Mouse (Mus musculus): Measurements from ENCODE around the gene Usp32. TPM values are rescaled to one million over a fixed set of nuclear protein-coding genes. Genes with fewer than 3 reads are reported as not detected.
A peak's percentile ranks its signal among the peaks of the same experiment; 100 is the strongest.

Gene Usp32
- polyA plus RNA-seq, 1 experiment, result 6.8 TPM

DNA sequence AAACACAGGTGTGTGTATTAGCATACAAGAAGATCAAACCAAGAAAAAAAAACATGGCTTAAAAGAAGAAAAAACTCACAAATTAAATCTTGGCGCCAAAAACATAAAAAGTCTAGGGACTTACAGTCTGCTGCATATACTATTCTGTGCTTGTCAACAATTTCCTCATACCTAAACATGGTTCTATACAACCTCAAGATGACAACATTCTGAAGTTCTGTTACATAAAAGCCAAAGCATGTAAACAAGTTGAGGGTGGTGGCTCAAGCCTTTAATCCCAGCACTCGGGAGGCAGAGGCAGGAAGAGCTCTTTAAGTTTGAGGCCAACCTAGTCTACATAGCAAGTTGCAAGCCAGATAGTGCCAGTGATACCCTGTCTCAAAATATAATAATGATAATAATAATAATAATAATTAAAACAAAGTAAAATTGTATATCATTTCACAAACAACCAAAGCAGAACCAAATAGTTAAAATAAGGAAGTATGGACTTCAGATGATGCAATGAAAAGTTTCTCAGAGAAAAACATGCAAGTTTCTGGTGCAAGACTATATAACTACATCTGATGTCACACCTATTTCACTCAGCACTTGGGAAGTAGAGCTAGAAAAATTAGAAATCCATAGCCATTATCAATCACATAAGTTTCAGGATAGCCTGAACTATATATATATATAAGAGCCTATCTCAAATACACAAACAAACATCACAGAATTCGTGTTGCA is 16.5 kb downstream of the Usp32 start:
- DNase-seq (ENCODE audit: low read depth), result no peak

DNA sequence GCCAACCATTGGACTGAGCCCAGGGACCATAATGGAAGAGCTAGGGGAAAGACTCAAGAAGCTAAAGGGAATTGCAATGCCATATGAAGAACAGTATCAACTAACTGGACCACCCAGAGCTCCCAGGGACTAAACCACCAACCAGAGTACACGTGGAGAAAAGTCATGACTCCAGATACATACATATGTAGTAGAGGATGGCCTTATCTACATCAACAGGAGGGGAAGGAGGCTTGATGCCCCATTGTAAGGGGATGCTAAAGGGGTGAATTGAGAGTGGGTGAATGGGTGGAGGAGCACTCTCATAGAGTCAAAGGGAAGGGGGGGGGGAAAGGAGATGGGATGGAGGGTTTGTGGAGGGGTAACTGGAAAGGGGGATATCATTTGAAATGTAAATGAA is 17.9 kb downstream of the Usp32 start:
- DNase-seq (ENCODE audit: low read depth), result no peak

DNA sequence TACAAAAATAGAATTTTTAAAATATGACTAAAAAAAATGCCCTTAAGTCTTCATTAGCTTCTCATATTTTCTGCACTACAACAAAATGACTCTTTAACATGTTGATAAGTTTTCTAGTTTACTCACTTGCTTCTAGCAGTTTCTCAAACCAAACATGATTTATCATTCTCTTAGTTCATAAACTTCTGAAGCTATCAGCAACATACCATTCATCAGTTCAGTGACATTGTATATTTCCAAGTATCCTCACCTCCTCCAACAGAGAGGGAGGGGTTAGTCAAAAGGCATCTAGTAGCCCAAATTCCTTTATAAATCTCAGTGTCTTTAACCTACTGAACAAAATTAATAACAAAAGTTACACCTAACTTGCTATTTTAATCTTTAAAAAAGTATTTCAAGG is 22.8 kb downstream of the Usp32 start:
- DNase-seq (ENCODE audit: low read depth), result no peak

DNA sequence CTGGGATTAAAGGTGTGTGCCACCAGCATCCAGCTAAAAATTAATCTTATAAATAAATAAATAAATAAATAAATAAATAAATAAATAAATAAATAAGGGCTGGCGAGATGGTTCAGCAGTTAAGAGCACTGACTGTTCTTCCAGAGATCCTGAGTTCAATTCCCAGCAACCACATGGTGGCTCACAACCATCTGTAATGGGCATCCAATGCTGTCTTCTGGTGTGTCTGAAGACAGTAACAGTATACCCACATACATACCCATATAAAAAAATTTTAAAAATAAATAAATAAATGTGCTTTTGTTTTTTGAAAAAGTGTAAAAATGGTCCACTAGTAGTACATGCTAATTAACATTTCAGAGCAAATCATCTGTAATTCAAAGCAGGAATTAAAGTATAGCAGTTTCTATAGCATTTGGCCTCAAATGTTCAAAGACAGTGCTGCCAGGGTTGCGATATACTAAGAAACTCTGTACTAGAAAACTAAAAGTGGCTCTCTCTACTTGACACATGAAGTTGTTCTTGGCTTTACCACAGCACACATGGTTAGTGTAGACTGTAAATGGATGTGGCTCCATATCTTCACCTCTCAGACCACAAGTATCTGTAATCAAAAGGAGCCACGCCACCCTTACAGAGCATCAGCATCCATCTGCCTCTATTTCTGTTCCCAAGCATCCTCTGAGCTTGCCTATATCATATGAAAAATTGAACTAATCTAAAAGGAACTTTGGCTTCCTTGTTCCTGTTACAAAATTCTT is 23.7 kb downstream of the Usp32 start:
- no peak for DNase-seq (ENCODE audit: low read depth)

DNA sequence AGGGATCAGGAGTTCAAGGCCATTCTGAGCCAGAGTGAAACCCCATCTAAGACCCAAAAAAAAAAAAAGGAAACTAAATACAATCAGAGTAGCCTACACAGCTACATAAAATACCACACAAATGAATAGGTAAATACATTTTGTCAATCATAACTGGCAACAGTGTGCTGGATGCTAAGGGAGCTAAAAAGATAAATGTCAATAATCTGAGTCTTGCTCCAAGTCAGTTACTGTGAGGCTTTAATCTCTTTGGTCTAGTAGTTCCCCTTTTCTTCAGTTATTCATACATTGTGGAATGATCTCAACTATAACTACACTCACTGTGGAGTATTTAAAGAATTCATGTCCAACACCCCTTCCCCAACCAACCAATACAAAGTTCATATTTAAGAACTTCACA is 30.0 kb downstream of the Usp32 start:
- DNase-seq (ENCODE audit: low read depth), result no peak

DNA sequence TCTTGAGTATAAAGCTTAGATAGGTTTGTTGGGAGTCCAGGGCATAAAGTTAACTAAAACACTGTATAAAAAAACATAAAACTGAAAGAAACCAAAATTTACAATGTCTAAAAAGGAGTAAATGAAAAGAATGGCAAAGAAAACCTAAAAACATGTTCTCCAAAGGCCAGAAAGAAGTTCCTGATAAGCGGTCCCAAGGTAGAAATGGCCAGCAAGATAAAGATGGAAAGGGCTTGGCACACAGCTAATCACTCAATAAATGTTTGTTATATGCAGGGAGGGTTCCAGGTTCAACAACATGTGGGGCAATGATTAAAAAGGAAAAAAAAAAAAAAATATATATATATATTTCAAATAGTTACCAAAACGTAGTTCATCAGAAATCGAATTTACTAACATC is 32.7 kb downstream of the Usp32 start:
- DNase-seq (ENCODE audit: low read depth), result no peak

DNA sequence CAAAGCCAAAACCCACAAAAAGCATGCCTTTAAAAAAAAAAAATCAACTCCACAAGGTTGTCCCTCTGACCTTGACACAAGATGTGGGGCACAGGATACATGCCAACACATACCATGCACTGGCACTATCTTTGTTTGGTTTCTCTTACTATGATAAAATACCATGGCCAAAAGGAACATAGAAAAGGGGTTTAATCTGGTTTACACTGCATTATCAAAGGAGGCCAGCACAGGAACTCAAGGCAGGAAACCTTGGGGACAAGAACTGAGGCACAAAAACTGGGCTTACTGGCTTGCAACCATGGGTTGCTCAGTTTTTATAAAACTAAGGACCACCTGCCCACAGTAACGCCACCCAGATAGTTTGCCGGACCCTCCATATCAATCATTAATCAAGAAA is 34.1 kb downstream of the Usp32 start:
- DNase-seq (ENCODE audit: low read depth), result no peak

DNA sequence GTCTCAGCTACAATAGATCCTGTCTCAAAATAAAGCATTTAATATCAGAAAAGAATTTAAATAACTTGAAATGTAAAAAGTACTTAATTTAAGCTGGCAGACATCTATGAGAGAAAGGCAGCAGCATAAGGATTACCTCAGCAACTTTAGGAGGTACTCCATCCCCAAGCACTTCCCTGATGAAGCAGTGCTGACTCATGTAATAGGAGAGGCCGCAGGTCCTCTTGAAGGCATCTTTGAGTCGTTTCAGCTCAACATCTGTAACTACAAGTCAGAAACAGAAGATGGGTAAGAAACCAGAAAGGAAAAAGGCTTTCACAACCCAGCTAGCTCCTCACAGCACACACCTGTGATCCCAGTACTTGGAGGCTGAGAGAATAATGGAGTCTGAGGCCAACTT is 36.2 kb downstream of the Usp32 start:
- DNase-seq (ENCODE audit: low read depth), result no peak

DNA sequence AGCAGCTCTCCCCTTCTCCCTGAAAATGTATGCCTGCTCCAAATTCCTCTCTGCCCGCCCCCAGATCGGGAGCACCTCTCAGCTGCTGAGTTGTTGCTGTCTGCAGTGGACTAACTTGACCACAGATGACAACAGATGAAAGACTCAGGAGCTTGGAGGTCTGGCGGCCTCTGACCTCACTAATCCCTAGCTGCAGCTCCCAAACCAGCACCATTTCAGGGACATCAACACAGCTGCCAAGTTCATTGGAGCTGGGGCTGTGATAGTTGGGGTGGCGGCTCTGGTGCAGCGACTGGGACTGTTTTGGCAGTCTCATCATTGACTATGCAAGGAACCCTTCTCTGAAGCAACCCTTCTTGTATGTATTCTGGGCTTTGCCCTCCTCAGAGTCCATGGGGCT is 44.8 kb downstream of the Usp32 start:
- DNase-seq (ENCODE audit: low read depth), result no peak

DNA sequence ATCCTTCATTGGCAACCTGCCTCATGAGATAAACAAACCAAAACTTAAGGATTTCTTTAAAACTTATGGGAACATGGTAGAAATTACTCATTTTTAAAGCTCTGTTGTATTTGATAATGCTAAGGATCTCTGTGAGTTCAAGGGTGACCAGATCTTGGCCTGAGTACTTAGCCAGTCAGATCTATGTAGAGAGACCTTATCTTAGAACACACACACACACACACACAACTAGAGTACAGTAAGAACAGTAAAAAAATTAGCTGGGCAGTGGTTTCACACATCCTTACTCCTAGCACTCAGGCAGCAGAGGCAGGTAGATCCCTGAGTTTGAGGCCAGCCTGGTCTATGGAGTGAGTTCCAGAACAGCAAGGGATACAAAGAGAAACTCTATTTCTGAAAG is 53.7 kb downstream of the Usp32 start:
- no peak for DNase-seq (ENCODE audit: low read depth)

DNA sequence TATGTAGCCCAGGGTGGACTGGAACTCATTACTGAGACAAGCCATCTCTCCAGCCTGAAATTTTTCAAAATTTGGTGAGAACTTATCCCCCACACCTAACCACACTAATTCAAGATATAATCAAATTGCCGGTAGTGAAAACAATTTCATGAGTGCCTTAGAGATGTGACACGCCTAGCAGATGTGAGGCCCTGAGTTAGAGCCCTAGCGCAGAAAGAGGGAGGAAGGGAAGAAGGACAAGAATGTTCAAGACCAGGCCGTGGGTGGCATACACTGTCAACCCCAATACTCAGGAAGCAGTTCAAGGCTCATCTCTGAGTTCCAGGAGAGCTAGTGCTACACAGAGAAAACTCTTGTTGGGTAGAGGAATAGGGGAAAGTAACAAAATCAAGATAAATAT is 72.1 kb downstream of the Usp32 start:
- DNase-seq (ENCODE audit: low read depth), result no peak

DNA sequence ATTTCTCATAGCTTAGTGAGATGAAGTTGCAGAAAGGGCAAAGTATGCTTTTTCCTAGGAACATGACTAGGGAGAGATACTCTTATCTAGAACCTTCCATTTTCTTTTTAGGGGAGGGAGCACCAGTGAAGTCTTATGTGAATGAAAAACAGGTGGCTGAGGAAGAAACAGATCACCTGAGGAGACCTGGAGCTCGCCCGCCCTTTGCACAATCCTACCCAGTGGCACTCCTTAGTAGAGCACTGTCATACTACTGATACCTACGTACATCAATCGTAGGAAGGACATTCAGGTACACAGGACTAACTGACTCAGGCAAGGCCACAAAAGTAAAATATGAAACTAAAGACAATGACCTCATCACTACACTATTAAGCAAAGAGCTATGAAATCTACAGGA is 81.4 kb downstream of the Usp32 start:
- no peak for DNase-seq (ENCODE audit: low read depth)

DNA sequence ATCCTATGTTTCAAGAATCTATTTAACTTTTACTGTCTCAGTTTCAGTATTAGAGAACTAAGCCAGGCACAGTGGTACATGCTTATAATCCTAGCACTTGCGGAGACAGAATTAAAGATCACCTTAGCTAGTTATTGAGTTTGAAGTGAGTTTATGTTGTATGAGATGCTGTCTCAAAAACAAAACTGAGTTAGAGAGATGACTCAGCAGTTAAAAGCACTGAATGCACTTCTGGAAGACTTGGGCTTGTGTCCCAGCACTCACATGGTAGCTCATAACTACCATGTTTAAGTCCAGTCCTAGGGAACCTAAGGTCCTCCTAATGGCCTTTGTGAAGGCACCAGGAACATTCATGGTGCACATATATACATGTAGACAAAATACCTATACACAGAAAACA is 82.4 kb downstream of the Usp32 start:
- no peak for DNase-seq (ENCODE audit: low read depth)

DNA sequence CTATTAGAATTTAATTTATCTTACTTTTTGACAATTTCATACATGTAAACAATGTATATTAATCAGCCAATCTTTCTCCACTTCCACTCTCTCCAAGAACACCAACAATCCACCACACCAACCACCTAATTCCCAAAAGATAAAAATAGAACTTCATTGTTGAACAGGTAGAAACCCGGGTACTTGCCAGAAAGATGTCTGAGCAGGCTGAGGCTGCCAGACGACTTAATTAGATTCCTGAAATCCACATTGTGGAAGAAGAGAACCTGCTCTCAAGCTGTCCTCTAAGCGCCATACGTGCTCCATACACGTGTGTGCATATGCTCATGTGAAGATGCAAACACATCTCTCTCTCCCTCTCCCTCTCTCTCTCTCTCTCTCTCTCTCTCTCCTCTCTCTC is 83.1 kb downstream of the Usp32 start:
- no peak for DNase-seq (ENCODE audit: low read depth)

DNA sequence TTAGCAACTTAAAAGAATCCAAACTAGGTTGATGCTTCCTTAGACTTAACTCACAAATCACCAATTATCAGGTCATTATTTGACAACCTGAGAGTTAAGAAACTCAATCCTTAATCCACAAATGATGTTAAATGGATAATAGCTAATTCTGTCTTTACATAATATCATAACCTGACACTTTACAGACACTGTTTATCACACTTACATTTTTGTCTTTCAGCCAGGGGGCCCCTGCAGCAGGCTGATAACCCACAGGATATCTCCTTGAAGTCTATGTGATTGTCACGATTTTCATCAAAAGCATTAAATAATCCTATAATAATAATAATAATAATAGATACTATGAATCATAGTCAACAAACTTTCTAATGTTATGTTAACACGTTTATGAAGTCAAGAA is 84.4 kb downstream of the Usp32 start:
- DNase-seq (ENCODE audit: low read depth), result no peak

DNA sequence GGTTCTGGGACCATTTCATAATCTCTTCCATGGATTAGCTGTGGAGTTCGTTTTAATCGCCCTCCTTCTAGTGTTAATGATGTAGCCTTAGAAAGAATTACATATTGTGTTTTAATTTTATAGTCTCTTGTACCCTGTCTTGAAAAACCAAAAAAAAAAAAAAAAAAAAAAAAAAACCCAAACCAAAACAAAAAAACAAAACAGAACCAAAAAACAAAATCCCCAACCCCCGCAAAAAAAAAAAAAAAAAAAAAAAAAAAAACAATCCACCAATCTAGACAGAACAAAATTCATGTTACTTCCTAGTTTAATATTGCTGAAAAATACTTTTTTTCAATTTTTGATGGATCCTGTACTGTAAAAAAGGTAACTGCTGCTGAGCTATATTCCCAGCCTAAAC is 100.7 kb downstream of the Usp32 start:
- DNase-seq (ENCODE audit: low read depth), result no peak

DNA sequence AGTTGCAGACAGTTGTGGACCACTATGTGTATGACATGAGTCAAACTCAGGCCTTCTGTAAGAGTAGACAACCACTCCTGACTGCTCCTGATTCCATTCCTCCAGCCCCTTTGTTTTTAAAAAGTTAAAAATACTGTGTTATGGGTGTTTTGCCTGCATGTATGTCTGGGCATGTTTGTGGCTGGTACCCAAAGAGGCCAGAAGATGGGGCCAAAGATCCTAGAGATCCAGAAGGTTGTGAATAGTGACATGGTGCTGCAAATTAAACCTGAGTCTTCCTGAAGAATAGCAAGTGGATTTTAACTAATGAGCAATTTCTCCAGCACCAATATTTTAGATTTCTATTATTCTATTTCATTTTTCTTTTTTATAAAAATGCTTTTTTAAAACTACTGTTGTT is 126.8 kb downstream of the Usp32 start:
- no peak for DNase-seq (ENCODE audit: low read depth)

DNA sequence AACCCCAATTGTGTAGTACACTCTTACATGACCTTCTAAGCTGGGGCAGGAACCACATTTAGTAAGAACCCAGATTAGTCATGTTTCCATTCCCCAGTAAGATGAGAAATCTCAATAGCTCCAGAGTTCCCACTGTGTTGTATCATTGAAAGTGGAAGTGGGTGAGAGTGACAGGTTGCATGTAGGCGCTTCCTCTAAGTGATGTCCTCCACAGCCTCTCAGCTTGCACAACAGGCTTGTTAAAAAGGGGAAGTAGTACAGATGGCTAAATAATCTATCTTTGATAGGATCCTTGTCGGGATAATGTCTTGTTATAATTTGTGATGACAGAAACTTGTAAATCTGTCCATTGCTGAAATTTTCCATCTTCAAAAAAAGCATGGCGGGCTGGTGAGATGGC is 136.4 kb downstream of the Usp32 start:
- DNase-seq (ENCODE audit: low read depth), result no peak

DNA sequence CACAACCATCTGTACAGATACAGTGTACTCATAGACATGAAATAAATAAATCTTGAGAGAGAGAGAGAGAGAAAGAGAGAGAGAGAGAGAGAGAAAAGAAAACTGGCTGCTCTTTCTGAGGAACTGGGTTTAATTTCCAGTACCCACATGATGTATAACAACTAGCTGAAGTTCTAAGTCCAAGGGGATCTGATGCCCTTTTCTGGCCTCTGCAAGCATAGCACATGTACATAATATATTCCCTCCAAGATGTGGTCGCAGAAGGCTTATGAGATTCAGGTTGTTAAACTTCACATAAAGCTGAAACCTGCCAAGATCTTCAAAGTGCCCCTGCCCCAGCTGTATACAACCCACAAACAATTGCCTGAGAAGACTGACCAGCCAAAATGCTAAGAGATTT is 144.7 kb downstream of the Usp32 start:
- no peak for DNase-seq (ENCODE audit: low read depth)

DNA sequence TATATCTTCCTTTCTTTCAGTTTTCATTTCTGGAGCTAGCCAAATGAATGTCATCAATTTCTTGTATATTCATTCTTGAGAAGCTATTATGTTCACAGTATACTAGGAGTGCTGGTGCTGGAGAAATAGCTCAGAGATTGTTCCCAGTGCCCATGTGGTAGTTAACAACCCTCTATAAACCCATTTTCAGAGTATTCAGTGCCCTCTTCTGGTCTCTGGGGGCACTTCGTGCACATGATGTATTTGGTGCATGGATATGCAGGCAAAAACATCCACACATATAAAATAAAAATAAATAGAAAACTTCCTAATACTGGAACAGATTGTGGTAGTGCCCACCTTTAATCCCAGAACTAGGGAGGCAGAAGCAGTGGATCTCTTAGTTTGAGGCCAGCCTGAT is 147.0 kb downstream of the Usp32 start:
- DNase-seq (ENCODE audit: low read depth), result no peak

DNA sequence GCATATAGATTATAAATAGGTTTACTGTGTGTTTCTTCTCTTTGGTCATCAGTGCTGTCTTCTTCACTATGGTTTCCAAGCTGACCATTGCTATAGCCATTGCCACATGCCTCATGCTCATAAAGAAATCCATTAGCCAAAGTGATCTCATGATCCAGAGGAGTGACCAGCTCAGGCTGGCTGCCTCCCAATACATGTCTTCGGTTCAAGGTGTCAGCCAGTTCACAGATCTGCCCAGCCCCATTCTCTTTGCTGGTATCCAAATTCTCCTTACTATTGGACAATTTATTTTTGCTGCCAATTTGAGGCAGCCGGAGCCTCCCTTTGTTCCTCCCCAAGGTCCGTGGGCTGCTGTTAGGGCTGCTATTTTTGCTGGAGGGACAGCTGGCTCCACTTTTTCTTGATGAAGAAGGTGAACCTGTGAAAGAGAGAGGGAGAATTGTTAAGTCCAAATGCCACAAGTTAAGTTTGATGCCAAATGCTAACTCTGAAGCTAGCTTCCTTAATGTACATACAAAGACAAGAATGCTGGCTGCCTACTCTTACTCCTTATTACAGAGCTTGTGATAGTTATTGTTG is 151.5 kb downstream of the Usp32 start:
- peak; percentile 16 for DNase-seq (ENCODE audit: low read depth)

DNA sequence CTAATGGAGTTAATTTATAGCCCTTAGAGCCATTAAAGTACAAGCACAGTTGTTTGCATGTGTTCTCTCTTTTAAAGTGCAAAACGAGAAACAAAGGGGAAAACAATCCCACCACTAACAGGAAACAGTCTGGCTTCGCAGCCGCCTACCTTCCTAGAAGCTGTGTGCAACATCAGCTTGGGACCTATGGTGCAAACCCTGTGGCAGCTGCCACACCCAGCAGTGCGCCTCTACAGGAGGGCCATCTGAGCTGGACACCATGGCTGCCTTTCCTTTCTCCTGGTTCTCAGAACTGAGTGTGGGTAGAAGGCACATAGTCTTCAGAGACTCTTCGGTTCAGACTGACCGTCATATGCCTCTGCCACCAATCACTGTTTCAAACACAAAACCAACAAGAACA is 154.5 kb downstream of the Usp32 start:
- DNase-seq (ENCODE audit: low read depth), result no peak

DNA sequence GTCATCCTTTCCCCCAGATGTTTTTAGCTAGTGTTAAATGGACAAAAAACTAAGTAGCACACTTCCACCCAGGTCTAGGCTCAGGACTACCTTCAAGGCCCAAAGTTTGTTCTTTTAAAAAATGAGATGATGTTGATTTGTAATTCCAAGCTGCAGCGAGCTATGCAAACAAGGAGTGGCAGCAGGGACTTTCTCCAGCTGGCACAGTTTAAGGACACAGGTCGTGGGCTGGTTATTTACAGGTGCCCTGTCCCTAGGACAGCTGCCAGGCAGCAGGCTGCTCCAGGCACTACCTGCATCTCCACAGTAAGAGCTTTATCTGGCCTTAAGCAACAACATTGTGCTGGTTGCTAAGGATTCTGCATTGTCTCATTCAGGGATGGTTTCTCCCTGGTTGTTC is 159.3 kb downstream of the Usp32 start:
- no peak for DNase-seq (ENCODE audit: low read depth)
